Mouse (Mus musculus) WW6 (cell line): ENCODE results near the gene Fgd2.

Source experiments
- DNase-seq: peaks from one replicate; pipeline ENCODE4 v3.0.0-alpha.2; 2013; ENCODE audit warnings: low read depth, low spot score

Fgd2 gene

DNA sequence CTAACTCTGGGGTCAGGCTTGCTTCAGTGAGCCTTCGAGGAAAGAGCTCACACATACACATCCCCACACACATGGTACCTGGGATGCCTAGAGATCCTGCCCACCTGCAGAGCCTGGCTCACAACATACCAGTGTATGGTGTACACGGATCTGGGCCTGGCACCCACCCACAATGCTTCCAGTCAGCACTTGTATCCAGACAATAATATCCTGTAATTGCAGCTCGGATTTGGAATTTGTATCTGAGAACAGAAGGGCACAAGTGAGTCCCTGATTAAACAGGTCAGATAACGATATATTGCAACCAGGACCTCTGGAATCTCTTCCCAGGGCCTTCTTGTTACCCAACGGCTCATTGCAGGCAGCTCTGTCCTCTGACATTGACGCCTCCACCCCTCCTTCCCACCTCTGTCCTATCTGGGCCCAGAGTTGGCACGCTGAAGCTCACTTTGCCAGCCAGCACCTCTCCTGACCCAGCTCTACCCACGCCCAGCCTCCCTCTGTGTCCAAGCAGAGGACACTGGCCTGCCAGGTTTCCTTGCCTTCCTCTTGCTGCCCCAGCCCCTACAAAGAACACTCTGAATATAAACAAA, 62.3 kb downstream of the Fgd2 start:
- no peak for DNase-seq

DNA sequence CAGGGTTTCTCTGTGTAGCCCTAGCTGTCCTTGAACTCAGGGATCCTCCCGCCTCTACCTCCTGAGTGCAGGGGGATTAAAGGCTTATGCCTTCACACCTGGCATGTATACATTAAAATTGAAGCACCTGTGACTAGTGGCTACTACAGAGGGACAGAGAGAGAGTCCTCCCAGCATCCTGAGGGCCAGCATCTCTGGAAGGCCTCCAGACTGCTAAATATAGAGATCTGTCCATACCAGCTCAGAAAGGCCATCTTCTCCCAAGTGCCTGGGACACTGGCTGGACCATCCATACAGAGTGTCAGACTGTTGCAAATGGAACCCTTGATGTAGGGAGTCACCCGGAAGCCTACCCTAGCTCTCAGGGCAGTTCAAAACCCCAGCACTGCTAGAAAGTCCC, 63.3 kb downstream of the Fgd2 start:
- no peak for DNase-seq

DNA sequence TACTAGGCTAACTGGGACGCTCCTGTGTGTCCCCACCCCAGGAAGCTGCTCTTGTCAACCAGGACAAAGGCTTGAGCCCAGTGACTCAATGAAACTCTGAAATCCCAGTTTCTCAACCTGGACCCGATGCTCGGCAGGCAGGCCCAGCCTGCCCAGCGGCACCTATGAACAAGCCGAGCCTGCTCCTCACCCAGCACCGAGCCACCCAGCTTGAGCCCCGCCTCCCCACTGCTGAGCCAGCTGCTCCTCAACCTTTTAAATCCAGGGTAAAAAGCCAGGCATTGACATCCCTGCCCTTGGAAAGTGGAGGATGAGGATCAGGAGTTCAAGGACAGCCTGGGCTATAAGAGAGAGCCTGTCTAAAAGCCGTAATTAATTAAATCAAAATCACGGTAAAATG, 64.6 kb downstream of the Fgd2 start:
- DNase-seq: no peak

DNA sequence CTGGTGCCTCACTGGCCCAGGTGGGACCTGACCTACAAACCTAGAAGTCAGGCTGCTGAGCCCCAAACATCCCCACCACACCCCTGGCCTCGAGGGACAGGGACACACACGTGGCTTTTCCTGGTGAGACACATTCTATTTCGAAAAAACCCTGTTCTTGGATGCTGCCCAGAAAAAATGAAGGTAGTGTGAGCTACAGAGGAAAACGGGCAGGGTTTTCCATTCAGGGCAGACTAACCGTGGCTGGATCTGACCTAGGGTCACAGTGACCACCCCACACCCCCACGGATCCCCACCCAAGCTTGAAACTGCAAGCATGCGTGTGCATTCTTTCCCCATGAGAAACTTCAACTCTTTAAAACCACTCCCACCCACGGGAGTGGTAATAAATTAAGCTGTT, 67.5 kb downstream of the Fgd2 start:
- no peak for DNase-seq

DNA sequence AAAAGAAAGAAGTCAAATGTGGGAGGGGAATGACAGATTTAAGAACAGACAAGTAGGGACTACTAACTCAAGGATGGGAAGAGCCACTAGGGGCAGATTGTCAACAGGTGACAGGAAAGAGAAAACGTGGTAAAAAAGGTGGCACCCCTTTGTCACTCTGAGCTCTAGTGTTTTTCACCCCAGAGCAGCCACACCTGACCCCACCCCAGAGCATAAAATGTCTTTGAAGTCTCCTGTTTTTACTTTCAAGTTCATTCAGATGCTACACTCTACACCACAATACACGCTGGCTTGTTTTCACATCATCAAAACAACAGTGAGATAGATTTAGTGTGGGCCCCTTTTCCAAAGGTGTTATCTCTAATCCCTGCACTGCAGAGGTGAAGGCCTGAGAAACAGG, 68.1 kb downstream of the Fgd2 start:
- no peak for DNase-seq
